Mouse (Mus musculus): ENCODE measurements around the gene Mansc1. TPM values are rescaled to one million over a fixed set of nuclear protein-coding genes. Genes with fewer than 3 reads are reported as not detected.
"Not testable (repeated sequence)": the region's sequence is repeated elsewhere in the genome, so short reads cannot be mapped to it uniquely, and the experiment has no call there.

Mansc1 gene
- polyA plus RNA-seq (2012; rRNA removed) (2.4 and 2.6 TPM in 2 replicates), polyA plus RNA-seq (2014; fragmentation: Nextera tagmentation; extraction: Ambion mirVana) (2.2 and 2.3 TPM in 2 replicates)

DNA sequence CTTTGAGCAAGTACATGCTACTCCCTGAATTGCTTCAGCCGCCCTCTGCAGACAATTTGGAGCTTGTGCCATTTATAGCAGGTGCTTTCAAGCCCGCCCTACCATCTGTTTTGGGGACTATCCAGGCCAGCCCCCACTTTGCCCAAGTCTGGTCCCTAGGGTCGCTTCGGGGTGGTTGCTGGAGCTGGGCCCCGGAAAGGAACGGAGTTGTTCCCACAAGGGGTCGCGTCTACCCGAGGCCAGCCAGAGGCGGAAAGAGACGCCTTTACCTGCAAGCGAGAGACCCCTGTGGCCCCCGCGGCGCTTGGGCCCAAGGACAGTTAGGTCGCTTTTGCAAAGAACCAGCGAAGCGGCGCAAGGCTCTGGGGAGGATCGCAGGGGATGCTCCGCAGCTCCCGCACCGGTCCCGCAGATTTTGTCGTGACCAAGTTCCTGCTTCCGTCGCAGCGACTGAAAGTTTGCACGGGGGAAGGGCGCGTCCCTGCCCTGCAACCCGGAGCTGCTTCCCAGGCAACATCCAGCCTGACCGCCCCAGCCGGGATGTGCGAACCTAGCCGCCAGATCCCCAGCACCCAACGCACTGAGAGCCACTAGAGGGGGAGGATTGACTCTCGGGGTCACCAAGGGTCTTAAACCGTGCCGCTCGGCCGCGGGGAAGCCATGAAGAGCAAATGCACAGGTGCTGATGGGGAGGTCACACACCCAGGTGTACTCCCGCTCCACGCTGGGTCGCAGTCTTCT, at the start of gene Mansc1:
TSS of gene Mansc1 (minus strand) at position 542 of the 741 bp plus-strand sequence.
- ATAC-seq (ENCODE audit: low FRiP score, low read depth) (no peak), DNase-seq (ENCODE audit: low spot score) (no peak)
- Histone ChIP-seq H3K27me3 (ENCODE audit: control insufficient read depth, insufficient read depth, low read length) (peaks cover 9% of the 10 kb centered on the region; the same call in 1 of the 2 replicates), H3K9ac (ENCODE audit: low read depth, low read length, severe bottlenecking) (peak within 1 kb of the TSS; percentile 55), H3K4me3 (replicated peaks; ENCODE audit: low read length) (peak within 1 kb of the TSS; percentile 52), H3K36me3 (ENCODE audit: control insufficient read depth, insufficient read depth, low read length) (no peaks in the 10 kb centered on the region), H3K4me2 (replicated peaks; ENCODE audit: low read depth, low read length, severe bottlenecking) (peak within 1 kb of the TSS; percentile 93), H3K4me1 (ENCODE audit: control insufficient read depth, insufficient read depth, low read length) (0 out of 2 replicates have a peak, but pooled peaks cover 7% of the 10 kb centered on the region), H3K27ac (replicated peaks; ENCODE audit: low read depth, low read length) (no peak within 1 kb of the TSS), H3K9me3 (ENCODE audit: control insufficient read depth, low read length) (no peaks in the 10 kb centered on the region)
- WGBS = under 1% methylated on average over 45 of the region's 46 CpGs
- no peak for TF ChIP-seq POLR2A (IDR thresholded peaks at IDR 0.05; ENCODE audit: borderline replicate concordance, extremely low read depth, insufficient read depth, insufficient read length)

- ATAC-seq (ENCODE audit: low FRiP score, low read depth) = not testable (repeated sequence)
Observed at GRCm38 (mm10) chr6:134679330-134679729, 47.0 kb upstream of the Mansc1 start.

DNA sequence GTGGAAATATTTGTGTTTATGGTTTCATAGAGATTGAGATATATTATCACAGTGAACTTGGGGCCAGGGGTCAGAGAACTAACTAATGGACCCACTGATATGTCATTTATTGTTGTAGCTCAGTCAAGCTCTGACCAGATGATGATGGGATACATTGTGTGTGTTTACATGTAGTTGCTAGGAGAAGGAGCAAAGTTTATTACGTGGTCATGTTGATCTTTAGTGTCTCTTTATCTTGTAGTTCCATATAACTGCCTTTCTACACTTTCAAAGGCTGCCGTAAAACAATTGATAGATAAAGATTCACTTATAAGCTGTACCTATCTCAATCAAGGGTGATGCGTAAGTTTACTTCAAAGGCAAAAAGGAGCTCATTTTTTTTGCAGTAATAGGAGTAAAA, 45.7 kb upstream of the Mansc1 start:
- Histone ChIP-seq H3K4me1 (ENCODE audit: control insufficient read depth, insufficient read depth, low read length) (no peaks in the 10 kb centered on the region), H3K4me2 (replicated peaks; ENCODE audit: low read depth, low read length, severe bottlenecking) (no peak overlapping the region), H3K36me3 (ENCODE audit: control insufficient read depth, insufficient read depth, low read length) (no peaks in the 10 kb centered on the region), H3K9ac (ENCODE audit: low read depth, low read length, severe bottlenecking) (no peak overlapping the region), H3K9me3 (ENCODE audit: control insufficient read depth, low read length) (no peaks in the 10 kb centered on the region), H3K4me3 (replicated peaks; ENCODE audit: low read length) (no peak overlapping the region), H3K27me3 (ENCODE audit: control insufficient read depth, insufficient read depth, low read length) (no peaks in the 10 kb centered on the region), H3K27ac (replicated peaks; ENCODE audit: low read depth, low read length) (no peak overlapping the region)
- no peak for TF ChIP-seq POLR2A (IDR thresholded peaks at IDR 0.05; ENCODE audit: borderline replicate concordance, extremely low read depth, insufficient read depth, insufficient read length)
- no peak for ATAC-seq (ENCODE audit: low FRiP score, low read depth)
- 88% methylated on average over 3 of the region's 3 CpGs for WGBS
- DNase-seq (ENCODE audit: low spot score) = no peak

More at GRCm38 (mm10) chr6:134679330-134679729, 47.0 kb upstream of the Mansc1 start:
- H3K4me1 ChIP-seq (ENCODE audit: control insufficient read depth, insufficient read depth, low read length); H3K36me3 ChIP-seq (ENCODE audit: control insufficient read depth, insufficient read depth, low read length); H3K27ac ChIP-seq (replicated peaks; ENCODE audit: low read depth, low read length); H3K9ac ChIP-seq (ENCODE audit: low read depth, low read length, severe bottlenecking); H3K27me3 ChIP-seq (ENCODE audit: control insufficient read depth, insufficient read depth, low read length); H3K4me2 ChIP-seq (replicated peaks; ENCODE audit: low read depth, low read length, severe bottlenecking); H3K4me3 ChIP-seq (replicated peaks; ENCODE audit: low read length); H3K9me3 ChIP-seq (ENCODE audit: control insufficient read depth, low read length); DNase-seq (ENCODE audit: low spot score): not testable (repeated sequence)
- WGBS = 87% methylated on average over 4 of the region's 4 CpGs

GRCm38 (mm10) chr6:134677504-134677903, 45.2 kb upstream of the Mansc1 start:
- Histone ChIP-seq H3K4me2 (replicated peaks; ENCODE audit: low read depth, low read length, severe bottlenecking) (no peak overlapping the region), H3K9ac (ENCODE audit: low read depth, low read length, severe bottlenecking) (no peak overlapping the region), H3K27me3 (ENCODE audit: control insufficient read depth, insufficient read depth, low read length) (no peaks in the 10 kb centered on the region), H3K27ac (replicated peaks; ENCODE audit: low read depth, low read length) (no peak overlapping the region), H3K9me3 (ENCODE audit: control insufficient read depth, low read length) (no peaks in the 10 kb centered on the region), H3K4me1 (ENCODE audit: control insufficient read depth, insufficient read depth, low read length) (no peaks in the 10 kb centered on the region), H3K4me3 (replicated peaks; ENCODE audit: low read length) (no peak overlapping the region), H3K36me3 (ENCODE audit: control insufficient read depth, insufficient read depth, low read length) (no peaks in the 10 kb centered on the region)
- no peak for TF ChIP-seq POLR2A (IDR thresholded peaks at IDR 0.05; ENCODE audit: borderline replicate concordance, extremely low read depth, insufficient read depth, insufficient read length)
- WGBS = 77% methylated on average over 4 of the region's 4 CpGs
- no peak for DNase-seq (ENCODE audit: low spot score)
- no peak for ATAC-seq (ENCODE audit: low FRiP score, low read depth)

- ATAC-seq (ENCODE audit: low FRiP score, low read depth); H3K9me3 ChIP-seq (ENCODE audit: control insufficient read depth, low read length); H3K4me2 ChIP-seq (replicated peaks; ENCODE audit: low read depth, low read length, severe bottlenecking); H3K4me3 ChIP-seq (replicated peaks; ENCODE audit: low read length); H3K4me1 ChIP-seq (ENCODE audit: control insufficient read depth, insufficient read depth, low read length); H3K27ac ChIP-seq (replicated peaks; ENCODE audit: low read depth, low read length); DNase-seq (ENCODE audit: low spot score); H3K9ac ChIP-seq (ENCODE audit: low read depth, low read length, severe bottlenecking); H3K27me3 ChIP-seq (ENCODE audit: control insufficient read depth, insufficient read depth, low read length); H3K36me3 ChIP-seq (ENCODE audit: control insufficient read depth, insufficient read depth, low read length): not testable (repeated sequence)
- 79% methylated on average over 8 of the region's 8 CpGs for WGBS
Observed at GRCm38 (mm10) chr6:134673712-134674111, 41.4 kb upstream of the Mansc1 start.
